Mouse (Mus musculus) intestine, embryonic 15.5 days (tissue): Measurements from ENCODE around the gene Tcf12. TPM values are rescaled to one million over a fixed set of nuclear protein-coding genes. Genes with fewer than 3 reads are reported as not detected.

Source experiments
- ATAC-seq: fragments of 200-750 bp; cut with Nextera tagmentation; 2 replicates; pipeline ENCODE4 v1.8.0; 2017; ENCODE audit warnings: moderate TSS enrichment, moderate library complexity
- H3K27ac ChIP-seq: fragments of 300-500 bp; sonication (generic); 2 replicates; pipeline ENCODE4 v1.5.1; 2015; ENCODE audit warnings: mild to moderate bottlenecking, inconsistent platforms
- H3K27me3 ChIP-seq: fragments of 300-500 bp; sonication (generic); replicated peaks from 2 replicates; pipeline ENCODE4 v1.6.1; 2015; ENCODE audit warnings: inconsistent platforms
- H3K36me3 ChIP-seq: fragments of 300-500 bp; sonication (generic); 2 replicates; pipeline ENCODE4 v1.6.1; 2015; ENCODE audit warnings: inconsistent platforms
- H3K4me1 ChIP-seq: fragments of 300-500 bp; sonication (generic); replicated peaks from 2 replicates; pipeline ENCODE4 v1.6.1; 2015; ENCODE audit warnings: inconsistent platforms
- H3K4me2 ChIP-seq: fragments of 300-500 bp; sonication (generic); replicated peaks from 2 replicates; pipeline ENCODE4 v1.6.1; 2015; ENCODE audit warnings: mild to moderate bottlenecking, inconsistent platforms
- H3K4me3 ChIP-seq: fragments of 300-500 bp; sonication (generic); replicated peaks from 2 replicates; pipeline ENCODE4 v1.5.1; 2015; ENCODE audit warnings: inconsistent platforms
- H3K9ac ChIP-seq: fragments of 300-500 bp; sonication (generic); 2 replicates; pipeline ENCODE4 v1.6.1; 2015; ENCODE audit warnings: inconsistent platforms
- H3K9me3 ChIP-seq: fragments of 300-500 bp; sonication (generic); 2 replicates; pipeline ENCODE4 v1.6.1; 2016; ENCODE audit warnings: inconsistent platforms
- WGBS: fragments of 180-500 bp; shearing (Covaris S2); methylation state at CpG from one replicate; pipeline ENCODE4 v1.1.7; 2015; 5-methylcytosine and 5-hydroxymethylcytosine counted together
- polyA plus RNA-seq: library from polyadenylated mRNA; unstranded; fragments of >200 nt; fragmentation: Nextera tagmentation; extraction: Ambion mirVana; gene quantifications from 2 replicates; pipeline ENCODE4 v1.2.1, GENCODE M21; 2015

Gene Tcf12
- polyA plus RNA-seq, 1 experiment from 2014 or later = 35.2 TPM

DNA sequence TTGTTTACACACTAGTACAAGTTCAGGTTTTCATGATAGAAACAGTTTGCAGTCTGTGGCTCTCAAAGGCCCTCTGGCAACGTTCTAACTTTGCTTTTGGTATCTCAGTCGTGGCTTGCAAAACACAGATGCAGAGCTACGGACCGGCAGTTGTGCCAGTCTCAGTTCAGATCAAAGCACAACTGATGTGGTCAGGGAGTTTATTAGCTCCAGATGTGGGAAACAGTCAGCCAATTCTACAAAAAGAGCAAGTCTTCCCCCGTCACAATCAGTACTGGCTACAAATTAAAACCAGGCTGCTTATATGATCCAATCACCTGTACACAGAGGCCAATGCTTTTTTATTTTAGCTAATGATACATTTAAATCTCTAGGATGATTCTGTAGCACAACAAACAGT is 223.2 kb downstream of the Tcf12 start:
- 56% methylated on average over 5 of the region's 5 CpGs for WGBS
- Histone ChIP-seq H3K4me1 (no peaks in the 10 kb centered on the region), H3K27me3 (no peaks in the 10 kb centered on the region), H3K9me3 (no peaks in the 10 kb centered on the region), H3K9ac (no peak overlapping the region), H3K4me2 (no peak overlapping the region), H3K27ac (no peak overlapping the region), H3K4me3 (no peak overlapping the region), H3K36me3 (no peaks in the 10 kb centered on the region; the same call in 1 of the 2 replicates)
- no peak for ATAC-seq

DNA sequence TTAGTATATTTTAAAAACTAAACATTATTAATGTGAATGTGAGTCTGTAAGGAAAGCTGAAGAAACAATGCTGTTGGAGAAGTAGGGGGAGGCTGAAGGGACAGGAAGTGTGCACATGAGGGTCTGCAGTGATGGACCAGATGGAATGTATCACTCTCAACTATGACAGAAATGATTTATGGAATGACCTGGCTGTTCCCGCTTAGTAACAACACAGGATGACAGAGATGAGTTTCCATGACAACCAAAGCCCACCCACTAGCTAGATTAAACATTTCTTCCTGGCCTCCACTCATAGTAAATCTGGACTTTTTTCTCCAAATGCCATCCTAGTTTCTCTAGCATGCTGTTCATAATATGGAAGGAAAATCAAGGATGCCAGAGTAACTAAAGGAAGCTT is 231.0 kb downstream of the Tcf12 start:
- H3K4me1 ChIP-seq = peaks cover 9% of the 10 kb centered on the region; the same call in 1 of the 2 replicates
- H3K27ac ChIP-seq = no peak overlapping the region
- no peak overlapping the region for H3K4me3 ChIP-seq
- ATAC-seq = 0 out of 2 replicates have a peak, but pooled peaks have one; percentile 56
- 14% methylated on average over 1 of the region's 1 CpGs for WGBS
- no peak overlapping the region for H3K4me2 ChIP-seq
- peaks cover 3% of the 10 kb centered on the region; the same call in 1 of the 2 replicates for H3K36me3 ChIP-seq
- no peak overlapping the region for H3K9ac ChIP-seq
- no peaks in the 10 kb centered on the region for H3K9me3 ChIP-seq
- no peaks in the 10 kb centered on the region for H3K27me3 ChIP-seq

DNA sequence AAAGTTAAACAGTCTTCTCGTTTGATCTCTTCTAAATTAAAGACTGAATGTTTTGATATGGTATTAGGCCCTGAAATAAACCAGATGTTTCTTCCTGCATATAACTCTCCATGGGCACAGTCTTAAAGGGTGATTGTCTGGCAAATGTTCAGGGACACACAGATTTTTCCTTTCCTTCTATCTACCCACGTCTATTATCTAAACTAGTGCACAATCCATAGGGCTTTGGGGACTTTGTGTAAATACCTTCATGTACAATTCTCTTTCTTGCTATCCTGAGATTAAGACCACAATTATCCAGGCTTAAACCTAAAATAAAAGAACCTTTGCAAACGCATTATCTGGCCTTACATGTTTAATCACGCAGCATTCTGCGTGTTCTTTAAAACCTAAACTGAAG is 231.7 kb downstream of the Tcf12 start:
- no peak for ATAC-seq
- Histone ChIP-seq H3K4me1 (peaks cover 9% of the 10 kb centered on the region; the same call in 1 of the 2 replicates), H3K27me3 (no peaks in the 10 kb centered on the region), H3K9me3 (no peaks in the 10 kb centered on the region), H3K4me3 (no peak overlapping the region), H3K27ac (no peak overlapping the region), H3K9ac (no peak overlapping the region), H3K4me2 (no peak overlapping the region), H3K36me3 (peaks cover 4% of the 10 kb centered on the region; the same call in 1 of the 2 replicates)
- 33% methylated on average over 5 of the region's 5 CpGs for WGBS

DNA sequence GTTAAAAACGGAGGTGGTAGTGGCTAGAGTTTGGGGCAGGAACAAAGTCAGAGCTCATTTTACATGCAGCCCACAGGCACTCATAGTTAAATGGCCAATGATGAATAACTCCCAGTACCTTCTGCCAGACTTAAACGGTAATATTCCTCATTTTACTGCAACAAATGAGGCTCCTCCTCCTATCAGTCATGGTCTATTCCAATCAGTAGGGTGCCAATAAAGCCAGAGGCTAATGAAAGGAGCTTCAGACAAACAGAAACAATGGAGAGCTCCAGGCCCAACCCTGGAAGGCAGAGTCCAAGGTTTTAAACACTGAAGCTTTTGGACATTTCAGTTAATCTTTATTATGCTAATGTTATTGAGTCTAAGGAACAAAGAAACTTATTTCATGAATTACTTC is 232.3 kb downstream of the Tcf12 start:
- ATAC-seq = 0 out of 2 replicates have a peak, but pooled peaks have one; percentile 34
- Histone ChIP-seq H3K36me3 (peaks cover 9% of the 10 kb centered on the region), H3K4me1 (peaks cover 9% of the 10 kb centered on the region; the same call in 1 of the 2 replicates), H3K9ac (no peak overlapping the region), H3K4me2 (no peak overlapping the region), H3K27me3 (no peaks in the 10 kb centered on the region), H3K27ac (no peak overlapping the region), H3K9me3 (no peaks in the 10 kb centered on the region), H3K4me3 (no peak overlapping the region)
- WGBS = 45% methylated on average over 2 of the region's 2 CpGs

DNA sequence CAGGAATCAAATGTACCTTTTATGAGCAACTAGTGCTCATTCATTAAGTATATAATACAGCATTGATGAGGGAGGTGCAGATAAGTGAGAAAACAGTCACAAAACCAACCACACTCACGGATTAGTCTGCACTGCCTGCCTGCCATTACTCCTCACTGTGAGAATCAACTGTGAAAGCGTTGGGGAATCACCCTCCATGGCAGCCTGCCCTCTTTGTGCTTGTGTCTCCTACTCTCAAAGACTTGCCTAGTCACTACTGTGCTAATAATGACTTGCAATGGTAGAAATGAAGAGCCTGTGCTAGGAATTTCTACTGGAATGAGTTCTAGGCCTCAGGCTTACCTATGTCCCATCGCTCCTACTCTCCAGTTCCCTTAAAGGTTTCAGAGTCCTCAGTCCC is 233.8 kb downstream of the Tcf12 start:
- Histone ChIP-seq H3K27me3 (no peaks in the 10 kb centered on the region), H3K9ac (no peak overlapping the region), H3K4me1 (peaks cover 9% of the 10 kb centered on the region; the same call in 1 of the 2 replicates), H3K9me3 (no peaks in the 10 kb centered on the region), H3K4me2 (no peak overlapping the region), H3K36me3 (peaks cover 10% of the 10 kb centered on the region), H3K4me3 (no peak overlapping the region), H3K27ac (no peak overlapping the region)
- ATAC-seq = no peak
- WGBS = 85% methylated on average over 3 of the region's 3 CpGs

DNA sequence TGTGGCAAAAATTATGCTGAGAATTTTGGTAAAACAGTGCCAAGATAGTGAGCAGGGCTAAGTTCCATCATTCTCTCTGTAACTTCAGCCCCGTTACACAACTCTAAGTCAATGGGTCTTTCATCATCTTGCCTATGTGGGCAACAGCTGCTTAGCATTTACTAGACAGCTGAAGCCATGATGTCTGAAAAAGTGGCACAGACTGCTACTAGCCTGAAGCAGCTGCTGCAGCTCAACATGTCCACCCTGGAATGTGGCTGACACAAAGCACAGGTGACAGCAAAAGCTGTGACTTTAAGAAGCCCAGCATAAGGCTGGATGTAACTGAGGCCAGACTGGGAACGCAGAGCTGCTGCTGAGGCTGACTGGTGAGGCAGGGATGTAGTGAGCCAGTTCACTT is 236.9 kb downstream of the Tcf12 start:
- no peak for ATAC-seq
- WGBS = 67% methylated on average over 2 of the region's 2 CpGs
- H3K27me3 ChIP-seq = no peaks in the 10 kb centered on the region
- H3K36me3 ChIP-seq = peaks cover 10% of the 10 kb centered on the region
- H3K9ac ChIP-seq = no peak overlapping the region
- H3K4me3 ChIP-seq = no peak overlapping the region
- no peak overlapping the region for H3K4me2 ChIP-seq
- no peaks in the 10 kb centered on the region for H3K9me3 ChIP-seq
- no peaks in the 10 kb centered on the region for H3K4me1 ChIP-seq
- H3K27ac ChIP-seq = no peak overlapping the region

DNA sequence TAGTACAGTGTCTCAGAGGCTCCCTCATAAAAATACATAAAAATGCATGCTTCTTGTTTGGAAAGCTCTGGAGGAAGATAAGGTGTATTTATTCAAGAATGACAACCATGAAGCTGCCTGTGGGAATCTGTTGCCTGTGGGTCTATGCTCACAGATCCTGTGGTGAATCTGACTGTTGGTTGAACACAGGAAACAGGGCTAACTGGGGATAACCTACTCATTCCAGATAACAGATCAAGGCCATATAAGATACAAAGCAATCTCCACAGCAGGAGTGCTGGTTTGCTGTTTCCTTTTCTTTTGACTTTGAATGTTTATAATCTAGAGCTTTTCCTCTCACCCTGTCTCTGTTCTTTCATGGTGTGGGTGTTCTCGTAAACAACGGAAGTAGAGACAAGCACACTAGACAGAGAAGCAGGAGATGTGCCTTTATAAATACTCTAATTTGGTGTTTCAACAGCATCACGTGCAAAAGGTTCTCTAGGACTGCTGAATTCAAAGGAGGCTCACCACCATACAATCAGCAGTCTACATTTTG is 237.6 kb downstream of the Tcf12 start:
- 77% methylated on average over 3 of the region's 3 CpGs for WGBS
- peaks cover 10% of the 10 kb centered on the region for H3K36me3 ChIP-seq
- no peak overlapping the region for H3K4me3 ChIP-seq

DNA sequence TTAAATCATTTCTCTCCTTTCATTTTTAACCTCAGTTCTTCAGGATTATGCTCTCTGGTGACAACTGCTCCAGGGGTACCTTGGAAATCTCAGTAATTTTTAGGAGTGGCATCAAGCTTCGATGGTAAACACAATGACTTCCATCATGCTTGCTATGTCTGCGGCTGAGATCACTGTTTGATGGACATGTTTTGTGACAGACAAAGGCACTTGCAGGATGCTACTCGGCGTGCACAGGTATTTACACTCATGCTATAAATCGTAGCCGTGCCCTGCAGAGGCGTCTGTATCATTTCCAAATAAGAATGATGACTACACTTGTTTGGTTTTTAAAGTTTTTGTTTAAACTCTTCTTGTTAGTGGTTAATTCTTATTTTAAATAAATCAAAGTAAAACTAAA is 248.3 kb downstream of the Tcf12 start:
- Histone ChIP-seq H3K27ac (no peak overlapping the region), H3K4me1 (no peaks in the 10 kb centered on the region), H3K4me3 (no peak overlapping the region), H3K36me3 (0 out of 2 replicates have a peak, but pooled peaks cover 3% of the 10 kb centered on the region), H3K27me3 (no peaks in the 10 kb centered on the region), H3K9me3 (no peaks in the 10 kb centered on the region), H3K9ac (no peak overlapping the region), H3K4me2 (no peak overlapping the region)
- 62% methylated on average over 7 of the region's 7 CpGs for WGBS
- ATAC-seq = no peak

More for the DNA sequence above, 237.6 kb downstream of the Tcf12 start:
- Histone ChIP-seq H3K4me1 (no peaks in the 10 kb centered on the region), H3K4me2 (no peak overlapping the region), H3K27me3 (no peaks in the 10 kb centered on the region), H3K27ac (no peak overlapping the region), H3K9me3 (no peaks in the 10 kb centered on the region), H3K9ac (no peak overlapping the region)
- ATAC-seq = no peak

DNA sequence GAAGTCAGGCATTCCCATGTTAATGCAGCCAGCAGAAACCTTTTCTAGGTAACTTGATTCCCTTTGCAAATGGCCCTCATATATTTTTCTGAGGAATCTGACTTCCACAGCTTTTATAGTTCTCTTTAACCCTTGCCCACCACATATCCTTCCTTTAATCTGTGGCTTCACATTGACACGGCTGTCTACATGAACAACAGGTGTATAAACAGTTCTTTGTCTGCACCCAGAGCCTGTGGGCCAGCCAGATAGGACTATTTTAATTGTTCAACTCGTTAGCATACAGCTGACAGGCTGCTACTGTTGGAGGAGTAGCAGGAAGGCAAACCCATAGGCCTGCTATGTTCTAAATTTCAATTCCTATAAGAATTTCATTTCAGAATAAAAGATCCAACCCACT is 250.0 kb downstream of the Tcf12 start:
- no peak for ATAC-seq
- Histone ChIP-seq H3K4me2 (no peak overlapping the region), H3K36me3 (no peaks in the 10 kb centered on the region), H3K9me3 (no peaks in the 10 kb centered on the region), H3K27ac (no peak overlapping the region), H3K4me1 (no peaks in the 10 kb centered on the region), H3K9ac (no peak overlapping the region), H3K4me3 (no peak overlapping the region), H3K27me3 (no peaks in the 10 kb centered on the region)
- WGBS = 49% methylated on average over 2 of the region's 2 CpGs

DNA sequence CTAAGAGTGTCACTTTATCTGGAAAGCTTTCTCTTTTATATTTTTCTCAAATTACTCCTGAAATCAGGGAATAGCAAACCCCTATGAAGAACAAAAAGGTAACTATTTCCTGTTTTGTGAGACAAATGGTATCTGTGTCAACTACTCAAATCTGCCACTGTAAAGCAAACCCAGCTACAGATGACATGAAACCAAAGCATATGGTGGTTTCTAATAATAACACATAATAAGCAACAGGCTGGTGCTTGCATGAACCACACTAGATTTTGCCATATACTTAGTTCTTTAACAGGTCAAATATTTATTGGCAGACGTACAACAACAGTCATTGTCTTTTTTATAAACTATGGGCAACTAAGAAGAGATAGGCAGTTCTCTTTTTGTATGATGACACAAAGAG is 253.7 kb downstream of the Tcf12 start:
- 84% methylated on average over 1 of the region's 1 CpGs for WGBS
- no peaks in the 10 kb centered on the region for H3K4me1 ChIP-seq
- no peak overlapping the region for H3K4me2 ChIP-seq
- H3K4me3 ChIP-seq = no peak overlapping the region
- H3K9me3 ChIP-seq = no peaks in the 10 kb centered on the region
- H3K27ac ChIP-seq = no peak overlapping the region
- peaks cover 20% of the 10 kb centered on the region for H3K36me3 ChIP-seq
- no peak overlapping the region for H3K9ac ChIP-seq
- no peak for ATAC-seq
- H3K27me3 ChIP-seq = no peaks in the 10 kb centered on the region

DNA sequence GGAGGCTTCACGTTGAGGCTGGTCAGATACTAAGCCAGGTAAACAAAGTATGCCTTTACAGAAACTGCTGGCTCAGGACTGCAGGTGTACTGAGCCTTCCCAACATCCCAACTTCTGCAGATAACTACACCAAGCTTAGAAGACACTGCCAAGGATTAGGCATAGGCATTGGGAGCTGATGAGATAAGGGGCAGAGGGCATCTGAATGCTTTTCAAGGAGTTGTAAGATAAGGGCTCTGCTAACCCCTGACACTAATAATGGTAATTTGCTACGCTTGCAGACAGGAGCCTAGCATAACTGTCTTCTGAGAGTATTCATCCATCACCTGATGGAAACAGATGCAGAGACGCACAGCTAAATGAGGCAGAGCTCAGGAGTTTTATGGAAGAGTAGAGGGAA is 257.8 kb downstream of the Tcf12 start:
- Histone ChIP-seq H3K4me3 (no peak overlapping the region), H3K4me1 (no peaks in the 10 kb centered on the region), H3K4me2 (no peak overlapping the region), H3K36me3 (peaks cover 32% of the 10 kb centered on the region), H3K27ac (no peak overlapping the region), H3K27me3 (no peaks in the 10 kb centered on the region), H3K9me3 (no peaks in the 10 kb centered on the region), H3K9ac (no peak overlapping the region)
- ATAC-seq = no peak
- 70% methylated on average over 3 of the region's 3 CpGs for WGBS

DNA sequence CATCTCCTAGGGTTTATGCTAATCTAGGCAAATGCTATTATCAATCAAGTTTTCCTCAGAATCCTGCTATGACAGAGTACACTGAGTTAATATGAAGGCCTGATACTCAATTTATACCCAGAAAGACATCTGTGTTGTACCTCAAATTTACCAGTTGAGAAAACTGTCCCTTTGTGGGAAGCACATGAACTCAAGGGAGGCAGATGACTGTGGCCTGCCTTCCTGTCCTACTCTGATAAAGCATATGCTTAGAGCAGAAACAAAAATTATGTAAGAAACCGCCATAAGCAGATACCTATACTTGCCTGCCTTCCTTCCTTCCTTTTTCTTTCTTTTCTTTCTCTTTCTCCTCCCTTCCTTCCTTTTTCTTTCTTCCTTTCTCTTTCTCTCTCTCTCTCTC is 261.4 kb downstream of the Tcf12 start:
- WGBS = 90% methylated on average over 1 of the region's 1 CpGs
- Histone ChIP-seq H3K9ac (no peak overlapping the region), H3K4me1 (no peaks in the 10 kb centered on the region), H3K9me3 (no peaks in the 10 kb centered on the region), H3K27me3 (no peaks in the 10 kb centered on the region), H3K4me3 (no peak overlapping the region), H3K36me3 (peaks cover 38% of the 10 kb centered on the region), H3K4me2 (no peak overlapping the region), H3K27ac (no peak overlapping the region)
- ATAC-seq = no peak

DNA sequence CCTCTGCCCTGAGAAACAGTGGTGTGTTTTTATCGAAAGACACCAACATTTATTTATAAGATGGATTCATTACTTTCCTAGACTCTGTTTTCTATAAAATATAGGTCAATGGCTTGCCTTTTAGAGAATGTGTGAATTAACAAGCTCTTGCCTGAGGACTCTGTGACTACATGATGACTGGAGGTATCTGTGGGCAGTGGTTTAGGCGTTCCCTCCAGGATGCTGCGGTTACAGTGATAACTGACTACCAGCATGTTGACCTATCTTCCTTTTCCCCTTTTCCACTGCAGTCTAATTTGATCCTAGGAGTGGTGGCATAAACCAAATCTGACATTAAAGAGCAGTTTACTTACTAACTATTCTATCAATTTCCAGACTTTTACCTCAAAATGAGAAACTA is 263.3 kb downstream of the Tcf12 start:
- Histone ChIP-seq H3K4me3 (no peak overlapping the region), H3K4me2 (no peak overlapping the region), H3K4me1 (no peaks in the 10 kb centered on the region), H3K36me3 (peaks cover 34% of the 10 kb centered on the region), H3K9ac (no peak overlapping the region), H3K9me3 (no peaks in the 10 kb centered on the region), H3K27me3 (no peaks in the 10 kb centered on the region), H3K27ac (no peak overlapping the region)
- ATAC-seq = no peak
- 94% methylated on average over 3 of the region's 3 CpGs for WGBS
